Mouse (Mus musculus) monocyte, adult 59 days (primary cell): ENCODE results near the gene Gm45062. TPM values are rescaled to one million over a fixed set of nuclear protein-coding genes. Genes with fewer than 3 reads are reported as not detected.

Source experiments
- total RNA-seq, 2 experiments: library from RNA; stranded (reverse); gene quantifications; one replicate each; pipeline ENCODE4 v1.2.4; 2023

Gm45062 gene
- not detected for total RNA-seq

GRCm38 (mm10) chr6:8259004-8259666 lies at the start of gene Gm45062, which contains the start of the genes Rpa3 and Umad1:
Gene Gm45062, plus strand, starts transcription at chr6:8259450.
Gene Rpa3, minus strand, starts transcription at chr6:8259173.
Gene Umad1, plus strand, starts transcription at chr6:8259288.

GRCm38 (mm10) chr6:8509551-8509950 lies 250.3 kb downstream of the Gm45062 start, which contains the start of gene Glcci1:
Gene Glcci1, plus strand, starts transcription at chr6:8509600.

Other genes starting within 250 kb of the Gm45062 start
- not detected for gene Col28a1, start 66.8 kb upstream of the Gm45062 start, total RNA-seq
- 10 to 100 TPM; 11.9 to 12.8 TPM for gene Mios, start 50.2 kb upstream of the Gm45062 start, total RNA-seq
- gene Rpa3, start 277 bp upstream of the Gm45062 start, total RNA-seq, result 10 to 100 TPM in 1 of 2 experiments, 1 to 10 TPM in 1; 8.6 to 12.4 TPM
- 10 to 100 TPM; 14.2 to 15.3 TPM for gene Umad1, start 162 bp upstream of the Gm45062 start, total RNA-seq